In the genomic region with DNA sequence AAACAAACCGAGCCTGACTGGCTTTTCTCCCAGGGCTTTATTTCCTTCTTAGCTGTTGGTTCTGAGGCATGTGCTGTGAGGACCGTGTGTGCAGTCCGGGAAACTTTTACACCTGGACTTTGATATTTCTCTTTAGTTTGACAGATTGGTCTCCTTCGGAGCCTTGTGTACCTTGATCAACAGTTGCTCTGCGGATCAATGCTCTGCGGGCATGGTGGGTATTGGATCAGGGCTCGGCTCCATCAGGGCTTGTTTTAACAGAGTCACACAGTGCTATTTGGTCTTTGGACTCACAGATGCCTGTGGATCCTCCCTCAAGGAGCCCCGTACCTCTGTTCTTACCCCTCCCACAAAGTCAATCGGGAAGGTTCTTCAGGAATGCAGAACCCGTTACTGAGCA, we compare ENCODE assay signal across 9 mouse cellular contexts. TPM values are rescaled to one million over a fixed set of nuclear protein-coding genes. Genes with fewer than 3 reads are reported as not detected.
DNase-seq lines count a peak whose midpoint lies in the region; ATAC-seq and TF ChIP-seq lines count a peak whose summit lies in the region.
"Had no signal": no experiment of that assay in that cellular context is flagged by ENCODE, and none has a peak within 500 bp of the region (broad histone marks: within the 10 kb centered on the region; RNA-seq: fewer than 3 reads in every experiment).

No protein-coding gene starts in this region.

- H3K9ac ChIP-seq in lung, embryonic 14.5 days: no peak overlapping the region
- H3K9ac ChIP-seq in hindbrain, embryonic 13.5 days: 0 out of 2 replicates have a peak overlapping the region, but pooled peaks have one; percentile 19
- peak overlapping the region; percentile 55; the same call in 1 of the 2 replicates for H3K9ac ChIP-seq in limb, embryonic 14.5 days (ENCODE audit: low read depth, low read length, severe bottlenecking)
- no peak overlapping the region for H3K9ac ChIP-seq in stomach, embryonic 15.5 days

- WGBS in lung, embryonic 14.5 days: 57% methylated on average over 10 of the region's 10 CpGs
- 59% methylated on average over 10 of the region's 10 CpGs for WGBS in lung, adult 2 months
- WGBS in hindbrain, embryonic 13.5 days: 63% methylated on average over 10 of the region's 10 CpGs
- 51% methylated on average over 10 of the region's 10 CpGs for WGBS in limb, embryonic 14.5 days
- 48% methylated on average over 10 of the region's 10 CpGs for WGBS in stomach, embryonic 15.5 days

- H3K36me3 ChIP-seq in lung, embryonic 14.5 days (ENCODE audit: insufficient read depth): no peaks in the 10 kb centered on the region
- H3K36me3 ChIP-seq in hindbrain, embryonic 13.5 days: no peaks in the 10 kb centered on the region
- H3K36me3 ChIP-seq in limb, embryonic 14.5 days (ENCODE audit: control insufficient read depth, insufficient read depth, low read length): no peaks in the 10 kb centered on the region
- no peaks in the 10 kb centered on the region for H3K36me3 ChIP-seq in stomach, embryonic 15.5 days

- no peaks in the 10 kb centered on the region for H3K27me3 ChIP-seq in lung, embryonic 14.5 days (ENCODE audit: insufficient read depth, low read length)
- no peaks in the 10 kb centered on the region for H3K27me3 ChIP-seq in hindbrain, embryonic 13.5 days
- H3K27me3 ChIP-seq in limb, embryonic 14.5 days (ENCODE audit: control insufficient read depth, insufficient read depth, low read length): no peaks in the 10 kb centered on the region
- no peaks in the 10 kb centered on the region; the same call in 1 of the 2 replicates for H3K27me3 ChIP-seq in stomach, embryonic 15.5 days (replicated peaks)
- H3K27me3 ChIP-seq: Patski had no signal

- no peak for TF ChIP-seq CTCF in lung, embryonic 14.5 days (IDR thresholded peaks at IDR 0.05; ENCODE audit: low read depth)
- TF ChIP-seq CTCF in lung, adult 2 months (IDR thresholded peaks at IDR 0.05; ENCODE audit: insufficient read depth, low read length): no peak

- no peak overlapping the region for H3K27ac ChIP-seq in lung, embryonic 14.5 days (ENCODE audit: low read depth)
- no peak overlapping the region for H3K27ac ChIP-seq in hindbrain, embryonic 13.5 days
- H3K27ac ChIP-seq in limb, embryonic 14.5 days (replicated peaks; ENCODE audit: low read depth, low read length): no peak overlapping the region
- H3K27ac ChIP-seq in stomach, embryonic 15.5 days: no peak overlapping the region

- H3K9me3 ChIP-seq in lung, embryonic 14.5 days (ENCODE audit: low read depth, low read length): no peaks in the 10 kb centered on the region
- H3K9me3 ChIP-seq in hindbrain, embryonic 13.5 days: no peaks in the 10 kb centered on the region
- H3K9me3 ChIP-seq in limb, embryonic 14.5 days (ENCODE audit: control insufficient read depth, low read length): no peaks in the 10 kb centered on the region
- no peaks in the 10 kb centered on the region for H3K9me3 ChIP-seq in stomach, embryonic 15.5 days

- TF ChIP-seq POLR2A in lung, adult 2 months (IDR thresholded peaks at IDR 0.05; ENCODE audit: borderline replicate concordance, extremely low read depth, low read depth, low read length): no peak
- TF ChIP-seq POLR2A in limb, embryonic 14.5 days (IDR thresholded peaks at IDR 0.05; ENCODE audit: borderline replicate concordance, extremely low read depth, insufficient read depth, insufficient read length): no peak

- peak; percentile 59; the same call in 1 of the 2 replicates for ATAC-seq in lung, embryonic 14.5 days (ENCODE audit: insufficient read depth)
- 0 out of 2 replicates have a peak, but pooled peaks have one; percentile 50 for ATAC-seq in hindbrain, embryonic 13.5 days (ENCODE audit: low FRiP score)
- ATAC-seq in limb, embryonic 14.5 days (ENCODE audit: low FRiP score, low read depth): no peak
- ATAC-seq in stomach, embryonic 15.5 days (ENCODE audit: insufficient read depth, low FRiP score, low read depth): no peak; the same call in 1 of the 2 replicates
- ATAC-seq in cerebellum, adult (ENCODE audit: insufficient number of reproducible peaks, low FRiP score, low TSS enrichment): no peak

- no peaks in the 10 kb centered on the region for H3K4me1 ChIP-seq in lung, embryonic 14.5 days (ENCODE audit: insufficient read depth)
- no peaks in the 10 kb centered on the region for H3K4me1 ChIP-seq in lung, adult 2 months (ENCODE audit: control insufficient read depth, insufficient read depth, low read length)
- peaks cover 4% of the 10 kb centered on the region for H3K4me1 ChIP-seq in hindbrain, embryonic 13.5 days (replicated peaks)
- H3K4me1 ChIP-seq in limb, embryonic 14.5 days (ENCODE audit: control insufficient read depth, insufficient read depth, low read length): no peaks in the 10 kb centered on the region
- H3K4me1 ChIP-seq in stomach, embryonic 15.5 days: no peaks in the 10 kb centered on the region

- H3K4me2 ChIP-seq in lung, embryonic 14.5 days: peak overlapping the region; percentile 73
- peak overlapping the region; percentile 49 for H3K4me2 ChIP-seq in hindbrain, embryonic 13.5 days
- peak overlapping the region; percentile 49 for H3K4me2 ChIP-seq in limb, embryonic 14.5 days (replicated peaks; ENCODE audit: low read depth, low read length, severe bottlenecking)
- peak overlapping the region; percentile 71 for H3K4me2 ChIP-seq in stomach, embryonic 15.5 days

- no peak overlapping the region for H3K4me3 ChIP-seq in lung, embryonic 14.5 days (ENCODE audit: low read depth, low read length)
- no peak overlapping the region for H3K4me3 ChIP-seq in lung, adult 2 months (replicated peaks; ENCODE audit: extremely low read depth, low read depth, low read length)
- H3K4me3 ChIP-seq in hindbrain, embryonic 13.5 days: no peak overlapping the region
- H3K4me3 ChIP-seq in limb, embryonic 14.5 days (replicated peaks; ENCODE audit: low read length): peak overlapping the region; percentile 36; the same call in 1 of the 2 replicates
- peak overlapping the region; percentile 41 for H3K4me3 ChIP-seq in stomach, embryonic 15.5 days (replicated peaks)

- no peak for DNase-seq in lung, embryonic 14.5 days
- DNase-seq in lung, adult 2 months: no peak
- no peak for DNase-seq in limb, embryonic 14.5 days (ENCODE audit: low spot score)
- no peak for DNase-seq in ovary, postnatal 36 days (ENCODE audit: low spot score)
- DNase-seq in Muller cell, postnatal 12 days (ENCODE audit: inconsistent ontology term): no peak

RNA-seq across cellular contexts. Expression of gene Sult6b2, which starts 9.7 kb away (rescaled TPM):
- not detected in 2 replicates for polyA plus RNA-seq in lung, embryonic 14.5 days (2014; fragmentation: Nextera tagmentation; extraction: Ambion mirVana)
- not detected in 2 replicates for polyA plus RNA-seq in lung, adult 2 months (2012; rRNA removed)
- polyA plus RNA-seq in hindbrain, embryonic 13.5 days (2015; fragmentation: Nextera tagmentation; extraction: Ambion mirVana): 0.13 and 0.19 TPM in 2 replicates
- polyA plus RNA-seq in limb, embryonic 14.5 days (2012; rRNA removed): 0.13 TPM in 1 of 2 replicates, not detected in the other
- polyA plus RNA-seq in limb, embryonic 14.5 days (2014; fragmentation: Nextera tagmentation; extraction: Ambion mirVana): 0.08 TPM in 1 of 2 replicates, not detected in the other
- polyA plus RNA-seq in stomach, embryonic 15.5 days (2015; fragmentation: Nextera tagmentation; extraction: Ambion mirVana): 0.54 and 2.4 TPM in 2 replicates

RNA-seq across cellular contexts. Expression of gene Cmas, which starts 57.5 kb away (rescaled TPM):
- 71.1 and 71.8 TPM in 2 replicates for polyA plus RNA-seq in lung, embryonic 14.5 days (2014; fragmentation: Nextera tagmentation; extraction: Ambion mirVana)
- 8.4 and 12.3 TPM in 2 replicates for polyA plus RNA-seq in lung, adult 2 months (2012; rRNA removed)
- 178 and 180 TPM in 2 replicates for polyA plus RNA-seq in hindbrain, embryonic 13.5 days (2015; fragmentation: Nextera tagmentation; extraction: Ambion mirVana)
- 40.7 and 54.5 TPM in 2 replicates for polyA plus RNA-seq in limb, embryonic 14.5 days (2012; rRNA removed)
- polyA plus RNA-seq in limb, embryonic 14.5 days (2014; fragmentation: Nextera tagmentation; extraction: Ambion mirVana): 88.7 and 95.8 TPM in 2 replicates
- 100 and 104 TPM in 2 replicates for polyA plus RNA-seq in stomach, embryonic 15.5 days (2015; fragmentation: Nextera tagmentation; extraction: Ambion mirVana)

Comparison
In these comparisons a context has a peak if more than half of its experiments do, and no peak if none do; other contexts are left out.
1. ATAC-seq: peak in lung, embryonic 14.5 days (single experiment) and hindbrain, embryonic 13.5 days (single experiment); none in limb, embryonic 14.5 days (single experiment), stomach, embryonic 15.5 days (single experiment) and cerebellum, adult (single experiment).
2. H3K4me3 ChIP-seq: peak in limb, embryonic 14.5 days (single experiment) and stomach, embryonic 15.5 days (single experiment); none in lung, embryonic 14.5 days (single experiment), lung, adult 2 months (single experiment) and hindbrain, embryonic 13.5 days (single experiment).
3. H3K9ac ChIP-seq: peak in hindbrain, embryonic 13.5 days (single experiment) and limb, embryonic 14.5 days (single experiment); none in lung, embryonic 14.5 days (single experiment) and stomach, embryonic 15.5 days (single experiment).
4. Peak in every context shown above with its lines, with median percentiles within 50 percentile points of each other: H3K4me2 ChIP-seq.